Mouse (Mus musculus) heart, postnatal 0 days (tissue): ENCODE data around the gene Acap1. TPM values are rescaled to one million over a fixed set of nuclear protein-coding genes. Genes with fewer than 3 reads are reported as not detected.

Source experiments
- ATAC-seq: fragments of 200-750 bp; cut with Nextera tagmentation; 2 replicates; pipeline ENCODE4 v1.8.0; 2017; ENCODE audit warnings: low read depth, moderate number of reproducible peaks, moderate library complexity; ENCODE audit not compliant: insufficient read depth
- DNase-seq: peaks from one replicate; pipeline ENCODE4 v3.0.0-alpha.2; 2016; ENCODE audit warnings: low spot score
- H3K27ac ChIP-seq: fragments of 300-500 bp; sonication (generic); 2 replicates; pipeline ENCODE4 v1.5.1; 2014; ENCODE audit warnings: low read depth, mild to moderate bottlenecking
- H3K27me3 ChIP-seq: fragments of 300-500 bp; sonication (generic); 2 replicates; pipeline ENCODE4 v1.6.1; 2014; ENCODE audit warnings: low read length, mixed read lengths; ENCODE audit not compliant: control insufficient read depth, insufficient read depth
- H3K36me3 ChIP-seq: fragments of 300-500 bp; sonication (generic); replicated peaks from 2 replicates; pipeline ENCODE4 v1.6.1; 2014; ENCODE audit warnings: low read length, mixed read lengths; ENCODE audit not compliant: control insufficient read depth, insufficient read depth
- H3K4me1 ChIP-seq: fragments of 300-500 bp; sonication (generic); 2 replicates; pipeline ENCODE4 v1.6.1; 2014; ENCODE audit warnings: antibody characterized with exemption; ENCODE audit not compliant: control insufficient read depth, insufficient read depth
- H3K4me2 ChIP-seq: fragments of 300-500 bp; sonication (generic); 2 replicates; pipeline ENCODE4 v1.6.1; 2014; ENCODE audit warnings: low read depth, mild to moderate bottlenecking, low read length, moderate library complexity
- H3K4me3 ChIP-seq: fragments of 300-500 bp; sonication (generic); 2 replicates; pipeline ENCODE4 v1.5.1; 2014; ENCODE audit warnings: low read depth, low read length
- H3K9ac ChIP-seq: fragments of 300-500 bp; sonication (generic); replicated peaks from 2 replicates; pipeline ENCODE4 v1.6.1; 2014; ENCODE audit warnings: low read depth, low read length, mixed read lengths
- H3K9me3 ChIP-seq: fragments of 300-500 bp; sonication (generic); replicated peaks from 2 replicates; pipeline ENCODE4 v1.6.1; 2016; ENCODE audit warnings: low read length; ENCODE audit not compliant: control insufficient read depth
- CTCF ChIP-seq: IDR thresholded peaks from 2 replicates; pipeline ENCODE4 v1.5.1; 2016; ENCODE audit warnings: antibody characterized with exemption, control low read depth, low read depth
- EP300 ChIP-seq: IDR thresholded peaks from 2 replicates; pipeline ENCODE4 v1.6.1; 2016; ENCODE audit warnings: antibody characterized with exemption, low read depth
- WGBS: fragments of 180-500 bp; shearing (Covaris S2); extraction: QIAGEN DNeasy Blood & Tissue Kit; methylation state at CpG from one replicate; pipeline ENCODE4 v1.1.7; 2014; 5-methylcytosine and 5-hydroxymethylcytosine counted together
- polyA plus RNA-seq: library from polyadenylated mRNA; unstranded; fragments of >200 nt; fragmentation: Nextera tagmentation; extraction: Ambion mirVana; gene quantifications from 2 replicates; pipeline ENCODE4 v1.2.1, GENCODE M21; 2015
- total RNA-seq: library from RNA; depleted of rRNA; stranded (reverse); fragments of >200 nt; gene quantifications from 2 replicates; pipeline ENCODE4 v1.2.3, GENCODE M21; 2014; ENCODE audit warnings: low replicate concordance

Gene Acap1
- total and polyA plus RNA-seq, 2 experiments from 2014 or later: 2.5 TPM

GRCm38 (mm10) chr11:69900471-69901405, 5.4 kb upstream of the Acap1 start, which contains the start of the genes 2810408A11Rik and Neurl4:
Gene 2810408A11Rik, minus strand, starts transcription at chr11:69900987.
Gene Neurl4, plus strand, starts transcription at chr11:69901072.
- peak within 1 kb of the TSS; percentile 95 for H3K27ac ChIP-seq
- H3K9ac ChIP-seq: peak within 1 kb of the TSS; percentile 85
- H3K9me3 ChIP-seq: no peaks in the 10 kb centered on the region
- TF ChIP-seq CTCF: no peak
- TF ChIP-seq EP300: no peak
- peak within 1 kb of the TSS; percentile 72 for H3K4me3 ChIP-seq
- H3K4me1 ChIP-seq: peaks cover 18% of the 10 kb centered on the region; the same call in 1 of the 2 replicates
- no peaks in the 10 kb centered on the region for H3K27me3 ChIP-seq
- peak; percentile 96 for DNase-seq
- WGBS: under 1% methylated on average over 38 of the region's 38 CpGs
- H3K4me2 ChIP-seq: peak within 1 kb of the TSS; percentile 83
- peaks cover 17% of the 10 kb centered on the region for H3K36me3 ChIP-seq
- ATAC-seq: peak; percentile 89

GRCm38 (mm10) chr11:69899870-69900269, 4.5 kb upstream of the Acap1 start:
- 35% methylated on average over 4 of the region's 4 CpGs for WGBS
- H3K4me2 ChIP-seq: peak overlapping the region; percentile 83
- H3K9ac ChIP-seq: no peak overlapping the region; the same call in none of the 2 replicates
- H3K4me1 ChIP-seq: peaks cover 18% of the 10 kb centered on the region; the same call in 1 of the 2 replicates
- no peaks in the 10 kb centered on the region for H3K9me3 ChIP-seq
- no peak for ATAC-seq
- H3K4me3 ChIP-seq: peak overlapping the region; percentile 72
- no peak overlapping the region for H3K27ac ChIP-seq
- H3K27me3 ChIP-seq: no peaks in the 10 kb centered on the region
- peaks cover 11% of the 10 kb centered on the region for H3K36me3 ChIP-seq
- TF ChIP-seq CTCF: no peak
- TF ChIP-seq EP300: no peak
- no peak for DNase-seq

GRCm38 (mm10) chr11:69894671-69895070, 668 bp downstream of the Acap1 start:
- DNase-seq (no peak), ATAC-seq (no peak)
- H3K27ac ChIP-seq: peak overlapping the region; percentile 40; the same call in 1 of the 2 replicates
- H3K4me2 ChIP-seq: no peak overlapping the region
- peaks cover 11% of the 10 kb centered on the region; the same call in 1 of the 2 replicates for H3K27me3 ChIP-seq
- no peak overlapping the region for H3K9ac ChIP-seq
- H3K4me3 ChIP-seq: no peak overlapping the region; the same call in 1 of the 2 replicates
- H3K36me3 ChIP-seq: no peaks in the 10 kb centered on the region
- 60% methylated on average over 5 of the region's 5 CpGs for whole genome bisulfite sequencing
- TF ChIP-seq CTCF: no peak
- no peak for TF ChIP-seq EP300
- H3K4me1 ChIP-seq: peaks cover 12% of the 10 kb centered on the region
- H3K9me3 ChIP-seq: no peaks in the 10 kb centered on the region

GRCm38 (mm10) chr11:69891482-69891881, 3.9 kb downstream of the Acap1 start:
- ATAC-seq (peak; percentile 69), DNase-seq (peak; percentile 76)
- H3K4me1 ChIP-seq: peaks cover 12% of the 10 kb centered on the region
- 13% methylated on average over 4 of the region's 4 CpGs for WGBS
- H3K9me3 ChIP-seq: no peaks in the 10 kb centered on the region
- H3K4me2 ChIP-seq: no peak overlapping the region
- TF ChIP-seq EP300: no peak
- TF ChIP-seq CTCF: no peak
- H3K27ac ChIP-seq: no peak overlapping the region
- no peak overlapping the region for H3K9ac ChIP-seq
- peaks cover 17% of the 10 kb centered on the region; the same call in 1 of the 2 replicates for H3K27me3 ChIP-seq
- no peaks in the 10 kb centered on the region for H3K36me3 ChIP-seq
- no peak overlapping the region for H3K4me3 ChIP-seq

- DNase-seq (no peak), ATAC-seq (no peak)
- H3K4me2 ChIP-seq: no peak overlapping the region
- WGBS: 50% methylated on average over 8 of the region's 8 CpGs
- H3K9ac ChIP-seq: no peak overlapping the region
- H3K27ac ChIP-seq: no peak overlapping the region
- peak; percentile 51 for TF ChIP-seq CTCF
- TF ChIP-seq EP300: no peak
- H3K4me1 ChIP-seq: peaks cover 12% of the 10 kb centered on the region
- H3K27me3 ChIP-seq: peaks cover 17% of the 10 kb centered on the region; the same call in 1 of the 2 replicates
- H3K4me3 ChIP-seq: no peak overlapping the region
- no peaks in the 10 kb centered on the region for H3K9me3 ChIP-seq
- H3K36me3 ChIP-seq: no peaks in the 10 kb centered on the region
Measured at GRCm38 (mm10) chr11:69886907-69887635, 8.3 kb downstream of the Acap1 start.
